Mouse (Mus musculus) C2C12 (cell line): ENCODE measurements around the gene 2900026A02Rik. TPM values are rescaled to one million over a fixed set of nuclear protein-coding genes. Genes with fewer than 3 reads are reported as not detected.

Source experiments
- H3K27me3 ChIP-seq: one replicate; pipeline ENCODE4 v1.6.1; 2011; ENCODE audit not compliant: control insufficient read depth, insufficient read depth, insufficient read length
- H3K36me3 ChIP-seq: one replicate; pipeline ENCODE4 v1.6.1; 2011; ENCODE audit not compliant: control insufficient read depth, insufficient read depth
- H3K4me3 ChIP-seq: one replicate; pipeline ENCODE4 v1.5.1; 2011; ENCODE audit warnings: mild to moderate bottlenecking, control low read depth; ENCODE audit not compliant: poor library complexity, insufficient read depth, severe bottlenecking
- H3K79me2 ChIP-seq: one replicate; pipeline ENCODE4 v1.6.1; 2011; ENCODE audit not compliant: control insufficient read depth, insufficient read depth
- H3K79me3 ChIP-seq: one replicate; pipeline ENCODE4 v1.6.1; 2011; ENCODE audit warnings: low read depth, control low read depth
- H3ac ChIP-seq: one replicate; pipeline ENCODE3; 2011; ENCODE audit warnings: low read depth; ENCODE audit not compliant: control insufficient read depth, insufficient read length
- CEBPB ChIP-seq: IDR thresholded peaks from one replicate; pipeline ENCODE4 v1.6.1; 2011; ENCODE audit warnings: low read depth, mild to moderate bottlenecking, control low read depth, moderate library complexity
- CTCF ChIP-seq: IDR thresholded peaks from one replicate; pipeline ENCODE4 v1.5.1; 2011; ENCODE audit not compliant: control insufficient read depth, insufficient read depth, insufficient read length
- FOSL1 ChIP-seq: IDR thresholded peaks from one replicate; pipeline ENCODE4 v1.8.0; 2011; ENCODE audit warnings: mild to moderate bottlenecking, low read length; ENCODE audit not compliant: poor library complexity, insufficient read depth, severe bottlenecking
- MAX ChIP-seq: IDR thresholded peaks from one replicate; pipeline ENCODE4 v1.6.1; 2011; ENCODE audit warnings: mild to moderate bottlenecking, control low read depth
- MYOD1 ChIP-seq: IDR thresholded peaks from one replicate; pipeline ENCODE4 v1.6.1; 2011; ENCODE audit warnings: low read depth; ENCODE audit not compliant: control insufficient read depth, insufficient read length
- MYOG ChIP-seq: IDR thresholded peaks from one replicate; pipeline ENCODE4 v1.6.1; 2011; ENCODE audit not compliant: control insufficient read depth, insufficient read length; ENCODE audit errors: extremely low read depth
- USF1 ChIP-seq: IDR thresholded peaks from one replicate; pipeline ENCODE4 v1.6.1; 2011; ENCODE audit warnings: low read depth, mild to moderate bottlenecking, control low read depth, moderate library complexity
- polyA plus RNA-seq: library from polyadenylated mRNA; unstranded; fragments of >200 nt; fragmentation: generic; extraction: Trizol; gene quantifications from one replicate; pipeline ENCODE4 v1.2.1, GENCODE M21; 2012; ENCODE audit warnings: missing spikeins

The 2900026A02Rik gene
- polyA plus RNA-seq, 1 experiment, result 8.4 TPM

GRCm38 (mm10) chr5:113122326-113123054, 98.5 kb downstream of the 2900026A02Rik start:
- Histone ChIP-seq H3K36me3 (no peaks in the 10 kb centered on the region), H3K4me3 (no peak overlapping the region)

GRCm38 (mm10) chr5:113121591-113121875, 99.5 kb downstream of the 2900026A02Rik start:
- H3K4me3 ChIP-seq, result no peak overlapping the region

More at GRCm38 (mm10) chr5:113122326-113123054, 98.5 kb downstream of the 2900026A02Rik start:
- H3K27me3 ChIP-seq, result no peaks in the 10 kb centered on the region
- no peaks in the 10 kb centered on the region for H3K79me2 ChIP-seq
- no peak overlapping the region for H3ac ChIP-seq
- H3K79me3 ChIP-seq, result no peaks in the 10 kb centered on the region
- TF ChIP-seq MYOG, result no peak
- no peak for TF ChIP-seq CTCF
- TF ChIP-seq MYOD1, result no peak
- TF ChIP-seq FOSL1, result no peak

GRCm38 (mm10) chr5:113120741-113121590, 100.1 kb downstream of the 2900026A02Rik start:
- H3K4me3 ChIP-seq, result no peak overlapping the region

More at GRCm38 (mm10) chr5:113121591-113121875, 99.5 kb downstream of the 2900026A02Rik start:
- Histone ChIP-seq H3K79me3 (no peaks in the 10 kb centered on the region), H3ac (no peak overlapping the region), H3K79me2 (no peaks in the 10 kb centered on the region), H3K36me3 (no peaks in the 10 kb centered on the region), H3K27me3 (no peaks in the 10 kb centered on the region)
- TF ChIP-seq MAX (no peak), USF1 (no peak), CTCF (no peak), MYOG (no peak), CEBPB (no peak), FOSL1 (no peak), MYOD1 (no peak)

GRCm38 (mm10) chr5:113119861-113120465, 101.1 kb downstream of the 2900026A02Rik start:
- H3ac ChIP-seq, result no peak overlapping the region
- no peaks in the 10 kb centered on the region for H3K79me2 ChIP-seq
- no peaks in the 10 kb centered on the region for H3K36me3 ChIP-seq
- TF ChIP-seq MAX (no peak), FOSL1 (no peak), MYOG (no peak), MYOD1 (no peak)
- H3K4me3 ChIP-seq, result no peak overlapping the region
- H3K27me3 ChIP-seq, result no peaks in the 10 kb centered on the region
- no peaks in the 10 kb centered on the region for H3K79me3 ChIP-seq

More at GRCm38 (mm10) chr5:113120741-113121590, 100.1 kb downstream of the 2900026A02Rik start:
- Histone ChIP-seq H3ac (no peak overlapping the region), H3K27me3 (no peaks in the 10 kb centered on the region), H3K79me2 (no peaks in the 10 kb centered on the region), H3K36me3 (no peaks in the 10 kb centered on the region), H3K79me3 (no peaks in the 10 kb centered on the region)
- TF ChIP-seq MYOG (no peak), CTCF (no peak)

GRCm38 (mm10) chr5:113119291-113119690, 101.7 kb downstream of the 2900026A02Rik start:
- no peak for TF ChIP-seq CTCF
- no peak for TF ChIP-seq MAX
- TF ChIP-seq USF1, result no peak
- no peak for TF ChIP-seq FOSL1
- no peak for TF ChIP-seq CEBPB
- TF ChIP-seq MYOD1, result no peak
- TF ChIP-seq MYOG, result no peak
- H3K79me3 ChIP-seq, result no peaks in the 10 kb centered on the region
- no peak overlapping the region for H3K4me3 ChIP-seq
- no peak overlapping the region for H3ac ChIP-seq
- no peaks in the 10 kb centered on the region for H3K27me3 ChIP-seq
- no peaks in the 10 kb centered on the region for H3K36me3 ChIP-seq
- H3K79me2 ChIP-seq, result no peaks in the 10 kb centered on the region

- TF ChIP-seq CEBPB (no peak), USF1 (peak; percentile 28), MAX (no peak), MYOG (no peak)
- Histone ChIP-seq H3K36me3 (no peaks in the 10 kb centered on the region), H3K79me3 (no peaks in the 10 kb centered on the region)
Observed at GRCm38 (mm10) chr5:113118695-113119094, 102.3 kb downstream of the 2900026A02Rik start.

More at GRCm38 (mm10) chr5:113118695-113119094, 102.3 kb downstream of the 2900026A02Rik start:
- Histone ChIP-seq H3K4me3 (no peak overlapping the region), H3ac (no peak overlapping the region), H3K79me2 (no peaks in the 10 kb centered on the region), H3K27me3 (no peaks in the 10 kb centered on the region)
